Mouse (Mus musculus): Measurements from ENCODE around the gene 6430550D23Rik. TPM values are rescaled to one million over a fixed set of nuclear protein-coding genes. Genes with fewer than 3 reads are reported as not detected.
"Not testable (repeated sequence)": the region's sequence is repeated elsewhere in the genome, so short reads cannot be mapped to it uniquely, and the experiment has no call there.

6430550D23Rik gene
- polyA plus RNA-seq, 1 experiment = 2.4 TPM

- Histone ChIP-seq H3K4me3 (ENCODE audit: low read depth, low read length) (peak overlapping the region; percentile 87), H3K27ac (ENCODE audit: insufficient read depth, low read length) (peak overlapping the region; percentile 51; the same call in 1 of the 2 replicates), H3K36me3 (ENCODE audit: control insufficient read depth, insufficient read depth, low read length, poor library complexity, severe bottlenecking) (no peaks in the 10 kb centered on the region), H3K9ac (ENCODE audit: low read depth, poor library complexity, severe bottlenecking) (peak overlapping the region; percentile 71), H3K27me3 (ENCODE audit: control insufficient read depth, insufficient read depth, low read length, poor library complexity, severe bottlenecking) (no peaks in the 10 kb centered on the region), H3K9me3 (replicated peaks; ENCODE audit: control insufficient read depth, insufficient read depth, low read length, poor library complexity, severe bottlenecking) (no peaks in the 10 kb centered on the region), H3K4me1 (ENCODE audit: control insufficient read depth, insufficient read depth, low read length) (no peaks in the 10 kb centered on the region)
- TF ChIP-seq EP300 (IDR thresholded peaks at IDR 0.05; ENCODE audit: insufficient read depth, low read depth, low read length) = no peak
- no peak for TF ChIP-seq POLR2A (IDR thresholded peaks at IDR 0.05; ENCODE audit: insufficient read depth, low read length)
- no peak for TF ChIP-seq CTCF (IDR thresholded peaks at IDR 0.05; ENCODE audit: low read depth, low read length)
Observed at GRCm38 (mm10) chr2:155928711-155929345, 78.9 kb downstream of the 6430550D23Rik start.

- not testable (repeated sequence) for H3K27me3 ChIP-seq (ENCODE audit: control insufficient read depth, insufficient read depth, low read length, poor library complexity, severe bottlenecking); H3K27ac ChIP-seq (ENCODE audit: insufficient read depth, low read length); H3K36me3 ChIP-seq (ENCODE audit: control insufficient read depth, insufficient read depth, low read length, poor library complexity, severe bottlenecking); H3K4me3 ChIP-seq (ENCODE audit: low read depth, low read length); H3K4me1 ChIP-seq (ENCODE audit: control insufficient read depth, insufficient read depth, low read length); H3K9me3 ChIP-seq (replicated peaks; ENCODE audit: control insufficient read depth, insufficient read depth, low read length, poor library complexity, severe bottlenecking); H3K9ac ChIP-seq (ENCODE audit: low read depth, poor library complexity, severe bottlenecking)
Observed at GRCm38 (mm10) chr2:155925213-155925612, 82.6 kb downstream of the 6430550D23Rik start.

Other genes starting within 250 kb of the 6430550D23Rik start
- 0.18 and 0.26 TPM in 2 replicates for gene Mmp24, start 232.6 kb downstream of the 6430550D23Rik start, polyA plus RNA-seq (2011; ENCODE audit: insufficient read depth, insufficient read length, low read depth, missing spikeins)
- gene BC029722, start 188.6 kb downstream of the 6430550D23Rik start, polyA plus RNA-seq (2011; ENCODE audit: insufficient read depth, insufficient read length, low read depth, missing spikeins) = 10.1 and 11.2 TPM in 2 replicates
- 92.4 and 114 TPM in 2 replicates for gene Eif6, start 181.1 kb downstream of the 6430550D23Rik start, polyA plus RNA-seq (2011; ENCODE audit: insufficient read depth, insufficient read length, low read depth, missing spikeins)
- gene Fam83c, start 173.1 kb downstream of the 6430550D23Rik start, polyA plus RNA-seq (2011; ENCODE audit: insufficient read depth, insufficient read length, low read depth, missing spikeins) = 0.30 and 0.50 TPM in 2 replicates
- 65.2 and 71.2 TPM in 2 replicates for gene Uqcc1, start 77.7 kb downstream of the 6430550D23Rik start, polyA plus RNA-seq (2011; ENCODE audit: insufficient read depth, insufficient read length, low read depth, missing spikeins)
- not detected in 2 replicates for gene Gm15557, start 67.2 kb downstream of the 6430550D23Rik start, polyA plus RNA-seq (2011; ENCODE audit: insufficient read depth, insufficient read length, low read depth, missing spikeins)
- gene Gdf5, start 62.6 kb downstream of the 6430550D23Rik start, polyA plus RNA-seq (2011; ENCODE audit: insufficient read depth, insufficient read length, low read depth, missing spikeins) = not detected in 2 replicates
- 24.9 and 26.0 TPM in 2 replicates for gene Cep250, start 51.5 kb downstream of the 6430550D23Rik start, polyA plus RNA-seq (2011; ENCODE audit: insufficient read depth, insufficient read length, low read depth, missing spikeins)
- gene Ergic3, start 68 bp upstream of the 6430550D23Rik start, polyA plus RNA-seq (2011; ENCODE audit: insufficient read depth, insufficient read length, low read depth, missing spikeins) = 72.2 and 82.1 TPM in 2 replicates
- 0.87 TPM in 1 of 2 replicates, not detected in the other for gene Fer1l4, start 45.0 kb upstream of the 6430550D23Rik start, polyA plus RNA-seq (2011; ENCODE audit: insufficient read depth, insufficient read length, low read depth, missing spikeins)
- gene Spag4, start 57.2 kb upstream of the 6430550D23Rik start, polyA plus RNA-seq (2011; ENCODE audit: insufficient read depth, insufficient read length, low read depth, missing spikeins) = 3.8 and 6.1 TPM in 2 replicates
- gene Cpne1, start 104.0 kb upstream of the 6430550D23Rik start, polyA plus RNA-seq (2011; ENCODE audit: insufficient read depth, insufficient read length, low read depth, missing spikeins) = 34.4 and 50.7 TPM in 2 replicates
- 64.5 and 78.1 TPM in 2 replicates for gene Rbm12, start 104.0 kb upstream of the 6430550D23Rik start, polyA plus RNA-seq (2011; ENCODE audit: insufficient read depth, insufficient read length, low read depth, missing spikeins)
- 43.0 and 52.2 TPM in 2 replicates for gene Gm28036, start 119.1 kb upstream of the 6430550D23Rik start, polyA plus RNA-seq (2011; ENCODE audit: insufficient read depth, insufficient read length, low read depth, missing spikeins)
- 83.8 and 109 TPM in 2 replicates for gene Romo1, start 136.1 kb upstream of the 6430550D23Rik start, polyA plus RNA-seq (2011; ENCODE audit: insufficient read depth, insufficient read length, low read depth, missing spikeins)
- 35.8 and 41.7 TPM in 2 replicates for gene Nfs1, start 136.2 kb upstream of the 6430550D23Rik start, polyA plus RNA-seq (2011; ENCODE audit: insufficient read depth, insufficient read length, low read depth, missing spikeins)
- 478 and 518 TPM in 2 replicates for gene Rbm39, start 172.3 kb upstream of the 6430550D23Rik start, polyA plus RNA-seq (2011; ENCODE audit: insufficient read depth, insufficient read length, low read depth, missing spikeins)
- 71.2 and 78.8 TPM in 2 replicates for gene Phf20, start 188.5 kb upstream of the 6430550D23Rik start, polyA plus RNA-seq (2011; ENCODE audit: insufficient read depth, insufficient read length, low read depth, missing spikeins)

Data from ES-Bruce4 (cell line).